Mouse (Mus musculus) cerebellum, adult 2 months (tissue): Measurements from ENCODE around the gene Shc4.

Experiments used
- CTCF ChIP-seq: fragments of 200-500 bp; IDR thresholded peaks from 2 replicates; pipeline ENCODE4 v1.5.1; 2011; ENCODE audit warnings: low read depth, mild to moderate bottlenecking, control low read depth, low read length, moderate library complexity, borderline replicate concordance; ENCODE audit not compliant: insufficient read depth
- POLR2A ChIP-seq: fragments of 200-500 bp; IDR thresholded peaks from 2 replicates; pipeline ENCODE4 v1.6.1; 2011; ENCODE audit warnings: low read length, control low read depth, borderline replicate concordance; ENCODE audit not compliant: insufficient read depth

- TF ChIP-seq CTCF (no peak), POLR2A (no peak)
These were observed 7.3 kb downstream of the Shc4 start for GRCm38 (mm10) chr2:125716599-125716998.
